Mouse (Mus musculus) midbrain, embryonic 15.5 days (tissue): ENCODE measurements around the gene Cyp2c38. TPM values are rescaled to one million over a fixed set of nuclear protein-coding genes. Genes with fewer than 3 reads are reported as not detected.
"Not testable (repeated sequence)": the region's sequence is repeated elsewhere in the genome, so short reads cannot be mapped to it uniquely, and the experiment has no call there.

Experiments
- ATAC-seq: fragments of 200-750 bp; cut with Nextera tagmentation; replicated peaks from 2 replicates; pipeline ENCODE4 v1.8.0; 2017; ENCODE audit warnings: moderate TSS enrichment
- H3K27ac ChIP-seq: fragments of 300-500 bp; sonication (generic); 2 replicates; pipeline ENCODE4 v1.5.1; 2015; ENCODE audit warnings: mild to moderate bottlenecking, inconsistent platforms
- H3K27me3 ChIP-seq: fragments of 300-500 bp; sonication (generic); replicated peaks from 2 replicates; pipeline ENCODE4 v1.6.1; 2015; ENCODE audit warnings: inconsistent platforms
- H3K36me3 ChIP-seq: fragments of 300-500 bp; sonication (generic); replicated peaks from 2 replicates; pipeline ENCODE4 v1.6.1; 2015; ENCODE audit warnings: inconsistent platforms
- H3K4me1 ChIP-seq: fragments of 300-500 bp; sonication (generic); 2 replicates; pipeline ENCODE4 v1.6.1; 2015; ENCODE audit warnings: inconsistent platforms
- H3K4me2 ChIP-seq: fragments of 300-500 bp; sonication (generic); 2 replicates; pipeline ENCODE4 v1.6.1; 2015; ENCODE audit warnings: inconsistent platforms, mild to moderate bottlenecking, moderate library complexity
- H3K4me3 ChIP-seq: fragments of 300-500 bp; sonication (generic); 2 replicates; pipeline ENCODE4 v1.5.1; 2015; ENCODE audit warnings: mild to moderate bottlenecking, inconsistent platforms
- H3K9ac ChIP-seq: fragments of 300-500 bp; sonication (generic); 2 replicates; pipeline ENCODE4 v1.6.1; 2015; ENCODE audit warnings: mild to moderate bottlenecking, inconsistent platforms
- H3K9me3 ChIP-seq: fragments of 300-500 bp; sonication (generic); 2 replicates; pipeline ENCODE4 v1.6.1; 2016; ENCODE audit warnings: inconsistent platforms
- WGBS: fragments of 180-500 bp; shearing (Covaris S2); methylation state at CpG from one replicate; pipeline ENCODE4 v1.1.7; 2015; ENCODE audit warnings: mixed read lengths; 5-methylcytosine and 5-hydroxymethylcytosine counted together
- polyA plus RNA-seq: library from polyadenylated mRNA; unstranded; fragments of >200 nt; fragmentation: Nextera tagmentation; extraction: Ambion mirVana; gene quantifications from 2 replicates; pipeline ENCODE4 v1.2.1, GENCODE M21; 2015

Gene Cyp2c38
- not detected in 2 replicates for polyA plus RNA-seq

GRCm38 (mm10) chr19:39462941-39463340 is at the start of gene Cyp2c38:
Gene Cyp2c38 (minus strand): TSS chr19:39463075.
- Histone ChIP-seq H3K36me3 (no peaks in the 10 kb centered on the region), H3K4me2 (no peak within 1 kb of the TSS), H3K9me3 (no peaks in the 10 kb centered on the region; the same call in 1 of the 2 replicates), H3K27ac (no peak within 1 kb of the TSS), H3K4me3 (no peak within 1 kb of the TSS), H3K4me1 (no peaks in the 10 kb centered on the region), H3K9ac (no peak within 1 kb of the TSS), H3K27me3 (no peaks in the 10 kb centered on the region)
- WGBS = 83% methylated on average over 1 of the region's 1 CpGs
- no peak for ATAC-seq

- 77% methylated on average over 4 of the region's 4 CpGs for WGBS
- no peaks in the 10 kb centered on the region for H3K36me3 ChIP-seq
- no peak within 1 kb of the TSS for H3K9ac ChIP-seq
- H3K4me2 ChIP-seq = no peak within 1 kb of the TSS
- H3K4me3 ChIP-seq = no peak within 1 kb of the TSS
- no peak within 1 kb of the TSS for H3K27ac ChIP-seq
- no peak for ATAC-seq
- no peaks in the 10 kb centered on the region for H3K4me1 ChIP-seq
- 0 out of 2 replicates have a peak, but pooled peaks cover 3% of the 10 kb centered on the region for H3K9me3 ChIP-seq
- no peaks in the 10 kb centered on the region for H3K27me3 ChIP-seq
Measured at GRCm38 (mm10) chr19:39510534-39510933, 47.7 kb upstream of the Cyp2c38 start, which contains the start of gene Cyp2c39. Gene Cyp2c39 (plus strand): TSS chr19:39510862.

GRCm38 (mm10) chr19:39509533-39509932 is 46.7 kb upstream of the Cyp2c38 start:
- 58% methylated on average over 1 of the region's 1 CpGs for WGBS
- no peak for ATAC-seq
- Histone ChIP-seq H3K27ac (no peak overlapping the region), H3K4me1 (no peaks in the 10 kb centered on the region), H3K36me3 (no peaks in the 10 kb centered on the region), H3K4me3 (no peak overlapping the region), H3K27me3 (no peaks in the 10 kb centered on the region), H3K9ac (no peak overlapping the region), H3K9me3 (0 out of 2 replicates have a peak, but pooled peaks cover 3% of the 10 kb centered on the region), H3K4me2 (no peak overlapping the region)

GRCm38 (mm10) chr19:39506341-39506740 is 43.5 kb upstream of the Cyp2c38 start:
- Histone ChIP-seq H3K4me1 (no peaks in the 10 kb centered on the region), H3K36me3 (no peaks in the 10 kb centered on the region), H3K9me3 (0 out of 2 replicates have a peak, but pooled peaks cover 3% of the 10 kb centered on the region), H3K9ac (no peak overlapping the region), H3K4me3 (no peak overlapping the region), H3K27ac (no peak overlapping the region), H3K4me2 (no peak overlapping the region), H3K27me3 (no peaks in the 10 kb centered on the region)
- ATAC-seq = no peak

- not testable (repeated sequence) for ATAC-seq, H3K36me3 ChIP-seq, H3K9ac ChIP-seq, H3K4me2 ChIP-seq, H3K4me3 ChIP-seq, H3K27me3 ChIP-seq, H3K27ac ChIP-seq, H3K4me1 ChIP-seq
- peaks cover 13% of the 10 kb centered on the region; the same call in 1 of the 2 replicates for H3K9me3 ChIP-seq
- 95% methylated on average over 1 of the region's 1 CpGs for WGBS
Measured at GRCm38 (mm10) chr19:39483961-39484360, 21.1 kb upstream of the Cyp2c38 start.

GRCm38 (mm10) chr19:39463923-39464322 is 1.0 kb upstream of the Cyp2c38 start:
- Histone ChIP-seq H3K4me2 (no peak overlapping the region), H3K4me1 (no peaks in the 10 kb centered on the region), H3K36me3 (no peaks in the 10 kb centered on the region), H3K4me3 (no peak overlapping the region), H3K27me3 (no peaks in the 10 kb centered on the region), H3K27ac (no peak overlapping the region), H3K9me3 (no peaks in the 10 kb centered on the region; the same call in 1 of the 2 replicates), H3K9ac (no peak overlapping the region)
- ATAC-seq = no peak

Other genes starting within 250 kb of the Cyp2c38 start
- not detected in 2 replicates for gene Cyp2c29, start 193.7 kb downstream of the Cyp2c38 start, polyA plus RNA-seq
- gene Cyp2c39, start 47.8 kb upstream of the Cyp2c38 start, polyA plus RNA-seq = not detected in 2 replicates
- not detected in 2 replicates for gene Cyp2c67, start 186.0 kb upstream of the Cyp2c38 start, polyA plus RNA-seq